Mouse (Mus musculus) lung, postnatal 0 days (tissue): Measurements from ENCODE around the gene Tnni2.
A peak's percentile ranks its signal among the peaks of the same experiment; 100 is the strongest.

ENCODE experiments used
- CTCF ChIP-seq: IDR thresholded peaks from 2 replicates; pipeline ENCODE4 v1.5.1; 2016; ENCODE audit warnings: antibody characterized with exemption, mild to moderate bottlenecking
- EP300 ChIP-seq: IDR thresholded peaks from 2 replicates; pipeline ENCODE4 v1.6.1; 2016; ENCODE audit warnings: antibody characterized with exemption, mild to moderate bottlenecking, control low read depth

- TF ChIP-seq EP300 (peak; percentile 84), CTCF (no peak)
Observed at GRCm38 (mm10) chr7:142434137-142434865, 7.3 kb upstream of the Tnni2 start, which contains the start of gene Syt8.
